Mouse (Mus musculus): ENCODE results near the gene Paqr9. TPM values are rescaled to one million over a fixed set of nuclear protein-coding genes. Genes with fewer than 3 reads are reported as not detected.

Gene Paqr9
- polyA plus RNA-seq, 1 experiment from 2014 or later: 6.1 TPM

DNA sequence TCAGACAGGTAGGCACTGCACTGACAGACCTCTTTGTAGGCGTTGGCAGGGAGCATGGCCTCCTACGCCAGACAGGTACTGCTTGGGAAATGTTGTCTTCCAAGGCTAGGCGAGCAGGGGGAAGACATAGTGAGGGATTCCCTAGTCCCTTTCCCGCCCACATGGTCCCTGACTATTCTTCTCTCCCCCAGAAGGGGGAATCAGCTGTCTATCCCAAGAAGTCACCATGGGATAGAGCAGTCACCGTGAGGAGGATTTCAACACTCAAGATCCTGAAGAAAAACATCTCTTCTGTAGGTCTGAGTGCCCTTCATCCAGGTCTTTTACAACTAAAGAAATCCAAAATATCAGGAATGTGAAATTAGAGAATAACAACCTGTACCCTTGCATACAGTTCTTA lies 47.7 kb downstream of the Paqr9 start:
- H3K4me1 ChIP-seq (ENCODE audit: control insufficient read depth, insufficient read depth, low read depth, low read length): no peaks in the 10 kb centered on the region
- H3K27me3 ChIP-seq (replicated peaks; ENCODE audit: control insufficient read depth, insufficient read depth, low read length): no peaks in the 10 kb centered on the region
- H3K4me2 ChIP-seq (ENCODE audit: low read length): no peak overlapping the region
- WGBS: 64% methylated on average over 5 of the region's 5 CpGs
- no peaks in the 10 kb centered on the region for H3K36me3 ChIP-seq (ENCODE audit: control insufficient read depth, insufficient read depth, low read length)
- H3K4me3 ChIP-seq (ENCODE audit: low read length): no peak overlapping the region
- no peak overlapping the region for H3K9ac ChIP-seq (ENCODE audit: low read depth, low read length)
- no peak for ATAC-seq
- H3K27ac ChIP-seq (ENCODE audit: low read depth, low read length): no peak overlapping the region
- H3K9me3 ChIP-seq (ENCODE audit: control insufficient read depth, low read length): no peaks in the 10 kb centered on the region

- Histone ChIP-seq H3K36me3 (ENCODE audit: control insufficient read depth, insufficient read depth, low read length) (no peaks in the 10 kb centered on the region), H3K9ac (ENCODE audit: low read depth, low read length) (no peak overlapping the region), H3K4me1 (ENCODE audit: control insufficient read depth, insufficient read depth, low read depth, low read length) (peaks cover 2% of the 10 kb centered on the region; the same call in 1 of the 2 replicates), H3K4me2 (ENCODE audit: low read length) (no peak overlapping the region), H3K4me3 (ENCODE audit: low read length) (no peak overlapping the region), H3K27ac (ENCODE audit: low read depth, low read length) (no peak overlapping the region), H3K27me3 (replicated peaks; ENCODE audit: control insufficient read depth, insufficient read depth, low read length) (no peaks in the 10 kb centered on the region), H3K9me3 (ENCODE audit: control insufficient read depth, low read length) (no peaks in the 10 kb centered on the region)
- WGBS: 83% methylated on average over 8 of the region's 8 CpGs
- ATAC-seq: no peak
Measured at GRCm38 (mm10) chr9:95612246-95612768, 52.9 kb downstream of the Paqr9 start.

- H3K4me2 ChIP-seq (ENCODE audit: low read length): peak overlapping the region; percentile 45
- 12% methylated on average over 9 of the region's 9 CpGs for WGBS
- ATAC-seq: peak; percentile 69; the same call in 1 of the 2 replicates
- no peak overlapping the region for H3K27ac ChIP-seq (ENCODE audit: low read depth, low read length)
- no peaks in the 10 kb centered on the region for H3K27me3 ChIP-seq (replicated peaks; ENCODE audit: control insufficient read depth, insufficient read depth, low read length)
- peak overlapping the region; percentile 15; the same call in 1 of the 2 replicates for H3K4me3 ChIP-seq (ENCODE audit: low read length)
- no peaks in the 10 kb centered on the region for H3K36me3 ChIP-seq (ENCODE audit: control insufficient read depth, insufficient read depth, low read length)
- no peak overlapping the region for H3K9ac ChIP-seq (ENCODE audit: low read depth, low read length)
- no peaks in the 10 kb centered on the region for H3K9me3 ChIP-seq (ENCODE audit: control insufficient read depth, low read length)
- H3K4me1 ChIP-seq (ENCODE audit: control insufficient read depth, insufficient read depth, low read depth, low read length): peaks cover 2% of the 10 kb centered on the region; the same call in 1 of the 2 replicates
Measured at GRCm38 (mm10) chr9:95613426-95614127, 54.1 kb downstream of the Paqr9 start.

DNA sequence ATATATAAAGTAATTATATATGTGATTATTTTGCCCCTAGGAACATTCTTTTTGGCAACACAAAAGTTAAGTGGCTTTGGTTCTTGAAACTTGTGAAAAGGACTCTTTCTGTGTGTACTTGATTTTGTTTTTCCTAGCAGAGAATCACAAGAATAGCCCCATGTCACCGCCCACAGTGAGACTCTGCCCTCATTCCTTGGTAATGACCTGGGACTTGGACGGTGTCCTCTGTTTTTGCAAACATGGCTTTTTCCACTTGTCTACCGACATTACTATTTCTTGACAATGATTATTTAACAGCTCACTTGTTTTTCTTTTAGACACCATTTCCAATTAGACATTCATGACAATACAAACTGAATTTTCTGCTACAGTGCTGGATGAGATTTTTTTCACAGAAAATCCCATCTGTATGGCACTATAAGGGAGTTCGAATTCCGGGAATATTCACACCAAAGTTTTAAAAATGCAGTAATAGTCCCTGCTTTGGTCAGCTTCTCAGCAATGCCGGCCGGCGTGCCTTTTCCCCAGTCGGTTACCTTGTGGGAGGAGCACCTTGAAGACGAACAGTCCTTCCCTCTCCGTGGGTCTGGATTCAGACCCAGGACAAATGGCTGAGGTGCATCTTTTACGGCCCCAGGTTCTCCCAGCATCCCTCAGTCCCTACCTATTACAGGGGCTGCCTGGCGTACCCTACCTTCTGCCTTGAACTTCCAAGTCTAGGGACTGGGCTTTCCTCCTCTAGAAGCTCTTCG lies 55.6 kb downstream of the Paqr9 start:
- 81% methylated on average over 14 of the region's 14 CpGs for WGBS
- ATAC-seq: no peak
- Histone ChIP-seq H3K4me1 (ENCODE audit: control insufficient read depth, insufficient read depth, low read depth, low read length) (peaks cover 2% of the 10 kb centered on the region; the same call in 1 of the 2 replicates), H3K4me2 (ENCODE audit: low read length) (no peak overlapping the region), H3K9me3 (ENCODE audit: control insufficient read depth, low read length) (no peaks in the 10 kb centered on the region), H3K36me3 (ENCODE audit: control insufficient read depth, insufficient read depth, low read length) (no peaks in the 10 kb centered on the region), H3K9ac (ENCODE audit: low read depth, low read length) (no peak overlapping the region), H3K27ac (ENCODE audit: low read depth, low read length) (no peak overlapping the region), H3K27me3 (replicated peaks; ENCODE audit: control insufficient read depth, insufficient read depth, low read length) (no peaks in the 10 kb centered on the region), H3K4me3 (ENCODE audit: low read length) (no peak overlapping the region)

GRCm38 (mm10) chr9:95615961-95616360 lies 56.5 kb downstream of the Paqr9 start:
- Histone ChIP-seq H3K4me1 (ENCODE audit: control insufficient read depth, insufficient read depth, low read depth, low read length) (peaks cover 2% of the 10 kb centered on the region; the same call in 1 of the 2 replicates), H3K27ac (ENCODE audit: low read depth, low read length) (no peak overlapping the region), H3K4me3 (ENCODE audit: low read length) (no peak overlapping the region), H3K9me3 (ENCODE audit: control insufficient read depth, low read length) (no peaks in the 10 kb centered on the region), H3K27me3 (replicated peaks; ENCODE audit: control insufficient read depth, insufficient read depth, low read length) (no peaks in the 10 kb centered on the region), H3K4me2 (ENCODE audit: low read length) (no peak overlapping the region), H3K9ac (ENCODE audit: low read depth, low read length) (no peak overlapping the region), H3K36me3 (ENCODE audit: control insufficient read depth, insufficient read depth, low read length) (no peaks in the 10 kb centered on the region)
- ATAC-seq: no peak
- 83% methylated on average over 3 of the region's 3 CpGs for WGBS

Other genes starting within 250 kb of the Paqr9 start
- 19.2 and 19.3 TPM in 2 replicates for gene Chst2, start 152.9 kb upstream of the Paqr9 start, polyA plus RNA-seq (2015; fragmentation: Nextera tagmentation; extraction: Ambion mirVana)
- gene U2surp, start 47.7 kb upstream of the Paqr9 start, polyA plus RNA-seq (2015; fragmentation: Nextera tagmentation; extraction: Ambion mirVana): 107 and 108 TPM in 2 replicates
- gene Pcolce2, start 77.9 kb downstream of the Paqr9 start, polyA plus RNA-seq (2015; fragmentation: Nextera tagmentation; extraction: Ambion mirVana): 1.8 and 2.2 TPM in 2 replicates
- 7.2 and 8.8 TPM in 2 replicates for gene Trpc1, start 190.7 kb downstream of the Paqr9 start, polyA plus RNA-seq (2015; fragmentation: Nextera tagmentation; extraction: Ambion mirVana)